Mouse (Mus musculus) retina, embryonic 14.5 days (tissue): Measurements from ENCODE around the gene Lsm10.

Experiments
- DNase-seq: peaks from one replicate; pipeline ENCODE4 v3.0.0-alpha.2; 2015; ENCODE audit warnings: low spot score

Gene Lsm10

DNA sequence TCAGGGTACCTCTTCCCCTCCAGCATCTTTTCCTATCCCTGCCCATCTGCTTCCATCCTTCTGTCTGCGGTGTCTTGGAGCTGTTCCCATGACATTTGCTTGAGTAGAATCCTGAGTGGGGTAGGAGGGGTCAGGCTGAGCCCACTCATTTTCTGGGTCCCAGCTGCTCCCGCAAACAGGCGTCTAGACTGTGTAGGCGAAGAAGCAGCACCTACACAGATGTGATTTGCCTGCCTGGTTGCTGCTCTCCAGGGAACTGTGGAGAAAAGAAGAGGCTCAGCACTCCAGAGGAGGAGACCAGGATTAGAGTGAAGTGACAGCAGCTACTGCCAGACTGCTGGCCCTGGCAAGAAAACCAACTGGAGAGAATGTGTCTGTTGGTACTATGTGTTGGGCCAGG is 22.2 kb downstream of the Lsm10 start:
- DNase-seq = no peak

DNA sequence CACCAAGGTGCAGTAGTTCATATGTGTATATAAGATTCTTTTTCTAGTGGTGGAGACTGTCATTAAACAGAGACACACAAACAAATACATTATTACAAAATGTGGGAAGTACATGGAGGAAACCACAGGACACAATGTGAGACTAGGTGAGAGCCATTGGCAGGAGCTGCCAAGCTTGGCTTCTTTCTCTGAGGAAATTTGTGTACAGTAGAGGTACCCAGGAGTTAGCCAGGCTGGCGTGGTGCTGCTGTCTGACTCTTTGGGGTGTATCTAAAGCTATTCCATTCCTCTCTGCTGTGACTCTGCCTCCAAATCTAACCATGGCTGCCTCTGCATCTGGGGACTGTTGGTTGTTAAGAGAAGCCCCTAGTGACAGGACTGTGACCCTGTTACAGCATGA is 22.6 kb downstream of the Lsm10 start:
- DNase-seq = no peak

GRCm38 (mm10) chr4:126120052-126120451 is 23.6 kb downstream of the Lsm10 start:
- DNase-seq = no peak

DNA sequence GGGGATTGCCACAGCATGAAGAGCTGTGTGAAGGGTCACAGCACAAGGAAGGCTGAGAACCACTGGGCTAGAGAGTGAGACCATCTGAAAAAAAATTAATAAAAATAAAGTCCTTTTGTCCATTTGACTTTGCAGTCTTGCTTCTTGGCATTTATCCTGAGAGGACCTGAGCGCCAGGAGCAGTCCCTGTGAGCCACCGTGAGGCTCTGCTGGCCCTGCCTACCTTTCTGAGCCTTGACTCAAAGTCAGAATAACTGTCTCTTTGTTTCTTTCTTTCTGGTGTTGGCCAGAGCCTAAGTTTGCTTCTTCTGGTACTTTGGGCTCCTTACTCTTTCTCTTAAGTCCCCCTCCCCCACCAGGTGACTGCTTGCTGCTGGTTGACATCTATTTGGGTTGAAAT is 24.1 kb downstream of the Lsm10 start:
- no peak for DNase-seq

- no peak for DNase-seq
These were observed 27.1 kb downstream of the Lsm10 start for GRCm38 (mm10) chr4:126123309-126124040.

- no peak for DNase-seq
These were observed 34.1 kb downstream of the Lsm10 start for GRCm38 (mm10) chr4:126130502-126130901.

GRCm38 (mm10) chr4:126131290-126132121 is 35.1 kb downstream of the Lsm10 start:
- peak; percentile 55 for DNase-seq

GRCm38 (mm10) chr4:126132636-126133264 is 36.3 kb downstream of the Lsm10 start:
- no peak for DNase-seq

GRCm38 (mm10) chr4:126134236-126134635 is 37.8 kb downstream of the Lsm10 start:
- no peak for DNase-seq

GRCm38 (mm10) chr4:126134639-126135038 is 38.2 kb downstream of the Lsm10 start:
- DNase-seq = no peak

- DNase-seq = no peak
These were observed 41.4 kb downstream of the Lsm10 start for GRCm38 (mm10) chr4:126137773-126138172.

DNA sequence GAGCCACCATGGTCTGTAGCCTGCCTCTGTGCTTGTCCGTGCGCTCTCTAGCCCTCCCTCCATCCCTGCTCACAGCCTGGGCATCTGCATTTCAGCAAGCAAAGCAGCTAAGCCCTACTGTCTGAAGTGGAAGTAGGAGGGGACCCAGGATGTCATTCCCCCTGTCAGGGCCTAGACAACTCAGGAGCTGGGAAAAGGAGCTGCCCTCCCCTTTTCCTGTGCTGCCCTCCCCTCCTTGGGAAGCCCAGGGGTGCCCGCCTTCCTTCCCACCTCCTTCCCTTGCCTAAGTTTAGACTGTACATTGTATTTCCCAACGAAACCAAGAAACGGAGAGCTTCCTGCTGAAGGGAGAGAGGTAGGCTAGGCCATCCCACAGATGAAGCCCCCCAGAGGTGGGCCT is 44.6 kb downstream of the Lsm10 start:
- no peak for DNase-seq

- DNase-seq = no peak
These were observed 49.0 kb downstream of the Lsm10 start for GRCm38 (mm10) chr4:126145396-126145795.

- no peak for DNase-seq
These were observed 50.6 kb downstream of the Lsm10 start for GRCm38 (mm10) chr4:126146974-126147532.

- peak; percentile 60 for DNase-seq
These were observed 51.2 kb downstream of the Lsm10 start, which contains the start of gene Eva1b for GRCm38 (mm10) chr4:126147533-126148160. Gene Eva1b (plus strand): TSS chr4:126147744.
